Mouse (Mus musculus): ENCODE measurements around the gene Rhbdf1.

Gene Rhbdf1

DNA sequence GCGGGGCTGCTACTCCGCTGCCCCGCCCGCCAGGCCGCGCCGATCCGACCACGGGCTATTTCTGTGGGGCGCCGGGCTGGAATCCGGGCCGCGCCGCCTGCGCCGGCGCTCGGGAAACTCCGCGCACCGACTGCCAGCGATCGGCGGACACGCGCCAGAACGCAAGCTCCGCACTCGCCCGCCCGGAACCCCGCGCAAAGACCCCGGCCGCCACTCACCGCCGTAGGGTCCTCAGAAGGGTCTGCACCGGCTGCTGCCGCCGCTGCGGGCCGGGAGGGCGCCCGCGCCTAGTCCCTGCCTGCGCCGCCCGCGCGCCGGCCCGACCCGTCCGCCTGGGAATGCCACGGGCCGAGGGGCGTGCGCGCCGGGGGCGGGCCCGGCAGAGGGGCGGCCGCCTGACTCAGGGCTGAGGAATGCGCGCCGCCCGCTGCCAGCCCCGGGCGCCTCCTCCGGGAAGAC lies at the start of gene Rhbdf1:
Gene Rhbdf1 (minus strand): TSS at position 350 of the 459 bp plus-strand sequence.
- peak; percentile 98 for DNase-seq

DNA sequence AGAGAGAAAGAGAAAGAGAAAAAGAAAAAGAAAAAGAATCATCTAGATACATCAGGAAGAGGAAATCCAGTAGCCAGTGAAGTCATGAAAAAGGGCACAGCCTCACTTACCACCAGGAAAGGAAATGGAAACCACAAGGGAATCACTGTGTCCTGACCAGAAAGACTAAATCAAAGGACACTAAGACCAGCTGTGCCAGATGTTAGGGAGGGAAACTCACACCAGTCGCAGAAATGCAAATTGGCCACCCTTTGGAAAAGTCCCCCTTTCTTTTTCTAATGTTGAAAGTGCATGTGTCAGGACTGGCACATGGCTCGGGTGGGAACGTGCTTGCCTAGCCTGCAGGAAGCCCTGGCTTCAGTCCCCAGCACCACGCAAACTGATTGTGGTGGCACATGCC lies 49.1 kb upstream of the Rhbdf1 start:
- DNase-seq = peak; percentile 72

DNA sequence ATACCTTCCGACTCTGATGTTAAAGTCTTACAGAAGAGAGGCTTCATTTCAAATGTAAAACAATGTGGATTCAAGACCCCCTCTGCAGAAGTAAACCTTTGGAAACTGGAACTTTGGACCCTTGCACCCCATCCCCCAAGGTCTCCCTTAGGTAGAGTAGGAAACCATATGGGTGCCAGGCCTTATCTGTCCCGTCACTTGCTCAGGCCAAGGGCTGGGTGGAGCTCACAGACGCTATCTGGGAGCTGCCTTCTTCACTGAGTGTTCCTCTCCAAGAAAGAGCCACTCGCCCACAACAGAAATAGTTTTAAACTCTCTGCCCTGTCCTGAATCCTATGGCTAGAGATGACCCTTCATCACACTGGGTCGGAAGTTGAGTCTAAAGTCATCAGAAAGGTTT lies 46.9 kb upstream of the Rhbdf1 start:
- peak; percentile 75 for DNase-seq

DNA sequence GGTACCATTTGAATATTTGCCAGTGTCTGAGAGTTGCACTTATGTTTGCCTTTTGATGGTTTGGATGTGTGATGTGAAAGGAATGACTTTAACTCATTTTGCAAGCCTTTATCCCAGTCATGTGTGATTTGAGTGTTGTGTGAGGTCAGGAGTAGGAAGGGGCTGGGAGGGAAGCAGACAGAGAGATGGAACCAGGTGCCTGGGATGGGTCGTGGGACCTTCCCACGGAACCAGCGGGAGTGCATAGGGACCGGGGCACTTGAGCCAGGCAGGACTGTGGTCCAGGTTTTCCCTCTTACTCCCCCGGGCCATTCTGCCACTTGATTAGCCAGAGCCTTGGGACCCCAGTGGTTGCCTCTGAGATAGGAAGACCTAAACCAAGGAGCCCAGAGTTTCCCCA lies 45.9 kb upstream of the Rhbdf1 start:
- DNase-seq = peak; percentile 92

DNA sequence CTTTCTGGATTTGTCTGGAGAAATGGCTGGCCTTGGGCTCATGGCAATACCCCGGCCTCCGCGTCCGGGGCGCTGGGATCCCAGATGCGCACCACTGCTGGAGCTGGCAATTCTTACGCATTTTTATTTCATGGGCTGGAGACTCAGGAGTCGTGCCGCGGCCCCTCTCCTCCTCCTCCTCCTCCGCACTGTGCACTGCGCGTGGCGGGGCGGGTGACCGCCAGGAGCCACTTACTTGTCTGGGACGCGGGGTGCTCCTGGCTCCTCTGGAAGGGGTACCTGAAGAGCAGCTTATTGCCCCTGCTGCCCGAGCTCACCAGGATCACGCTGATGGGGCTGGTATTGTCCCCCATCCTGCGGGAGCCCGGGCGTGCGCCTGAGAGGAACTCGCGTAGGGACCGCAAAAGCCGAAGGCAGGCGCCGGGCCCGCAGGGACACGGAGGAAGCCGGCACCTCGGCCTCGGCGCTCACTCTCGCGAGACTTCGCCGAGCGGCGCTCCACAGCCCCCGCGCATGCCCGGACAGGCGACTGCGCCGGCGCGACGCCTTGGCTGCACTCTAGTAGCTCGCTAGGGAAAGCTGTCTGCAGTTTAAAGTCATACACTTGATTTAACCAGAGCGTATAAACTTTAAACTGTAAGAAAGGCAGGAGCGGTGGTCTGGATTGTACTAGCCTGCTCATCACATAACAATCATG lies 45.2 kb upstream of the Rhbdf1 start, which contains the start of gene Nprl3:
Gene Nprl3 (minus strand): TSS at position 520 of the 697 bp plus-strand sequence.
- peak; percentile 100 for DNase-seq

DNA sequence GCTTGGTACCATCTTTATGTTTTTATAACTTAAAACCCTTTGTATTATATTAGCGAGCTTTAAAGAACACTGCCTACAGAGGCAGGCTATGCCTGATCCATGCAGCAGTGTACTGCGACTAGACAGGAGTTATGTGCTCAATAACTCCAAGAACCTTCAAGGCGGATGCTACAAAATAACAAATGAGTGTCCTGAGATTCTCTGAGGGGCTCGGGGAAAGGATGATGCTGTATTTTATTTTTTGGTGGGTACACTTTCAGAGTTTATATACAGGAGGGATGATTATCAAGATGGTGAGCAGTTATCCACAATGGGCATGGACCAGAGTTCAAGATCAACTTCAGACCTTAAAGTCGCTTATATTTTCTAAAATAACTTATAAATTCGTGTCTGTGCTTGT lies 44.7 kb upstream of the Rhbdf1 start:
- no peak for DNase-seq

DNA sequence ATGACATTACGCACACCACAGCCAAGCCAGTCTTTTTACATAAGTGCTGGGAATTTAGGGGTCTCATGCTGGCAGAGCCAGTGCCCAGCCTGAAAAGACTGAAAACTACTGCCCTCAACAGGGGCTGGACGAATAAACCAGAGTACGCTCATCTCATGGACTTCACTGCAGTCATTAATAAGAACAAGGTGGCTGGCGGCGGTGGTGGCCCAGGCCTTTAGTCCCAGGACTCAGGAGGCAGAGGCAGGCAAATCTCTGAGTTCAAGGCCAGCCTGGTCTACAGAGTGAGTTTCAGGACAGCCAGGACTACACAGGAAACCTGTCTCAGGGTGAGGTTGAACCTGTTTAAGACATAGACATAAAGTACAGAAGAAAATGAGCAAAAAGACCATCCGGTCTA lies 44.1 kb upstream of the Rhbdf1 start:
- DNase-seq = no peak

- DNase-seq = no peak
Measured at GRCm38 (mm10) chr11:32265117-32265738, 43.1 kb upstream of the Rhbdf1 start.

GRCm38 (mm10) chr11:32262674-32263415 lies 40.7 kb upstream of the Rhbdf1 start:
- no peak for DNase-seq

DNA sequence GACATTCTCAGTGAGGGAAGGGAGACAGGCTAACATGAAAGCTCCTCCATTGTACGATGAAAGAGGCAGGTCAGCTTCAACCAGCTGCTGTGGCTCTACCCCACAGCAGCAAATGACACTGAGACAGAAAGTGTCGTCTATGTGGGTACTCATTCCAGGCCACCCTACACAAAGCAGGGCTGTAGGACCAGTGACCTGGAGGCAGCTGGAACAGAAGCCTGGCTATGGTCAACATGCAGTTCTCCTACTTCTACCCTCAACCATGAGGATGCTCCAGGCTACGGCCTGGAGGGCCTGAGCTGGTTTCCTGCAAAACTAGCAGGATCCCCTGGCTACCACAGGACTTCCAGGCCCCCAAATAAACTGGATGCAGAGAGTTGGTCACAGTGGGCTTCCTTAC lies 34.5 kb upstream of the Rhbdf1 start:
- no peak for DNase-seq

- peak; percentile 42 for DNase-seq
Measured at GRCm38 (mm10) chr11:32256146-32256545, 34.0 kb upstream of the Rhbdf1 start.

DNA sequence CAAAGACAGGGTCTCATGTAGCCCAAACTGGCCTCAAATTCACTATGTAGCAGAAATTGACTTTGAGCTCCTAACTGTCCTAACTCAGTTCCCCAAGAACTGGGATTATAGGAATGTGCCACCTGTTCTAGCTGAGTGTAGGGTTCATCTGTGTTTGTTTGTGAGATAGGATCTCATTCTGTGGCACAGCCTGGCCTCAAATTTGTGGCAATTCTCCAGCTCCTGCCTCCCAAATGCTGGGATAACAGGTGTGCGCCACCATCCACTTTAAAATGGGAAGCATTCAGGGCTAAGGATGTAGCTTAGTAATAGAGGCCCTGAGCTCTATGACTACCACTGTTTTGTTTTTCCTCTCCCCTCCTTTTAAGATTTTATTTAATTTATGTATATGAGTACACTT lies 31.0 kb upstream of the Rhbdf1 start:
- peak; percentile 76 for DNase-seq

DNA sequence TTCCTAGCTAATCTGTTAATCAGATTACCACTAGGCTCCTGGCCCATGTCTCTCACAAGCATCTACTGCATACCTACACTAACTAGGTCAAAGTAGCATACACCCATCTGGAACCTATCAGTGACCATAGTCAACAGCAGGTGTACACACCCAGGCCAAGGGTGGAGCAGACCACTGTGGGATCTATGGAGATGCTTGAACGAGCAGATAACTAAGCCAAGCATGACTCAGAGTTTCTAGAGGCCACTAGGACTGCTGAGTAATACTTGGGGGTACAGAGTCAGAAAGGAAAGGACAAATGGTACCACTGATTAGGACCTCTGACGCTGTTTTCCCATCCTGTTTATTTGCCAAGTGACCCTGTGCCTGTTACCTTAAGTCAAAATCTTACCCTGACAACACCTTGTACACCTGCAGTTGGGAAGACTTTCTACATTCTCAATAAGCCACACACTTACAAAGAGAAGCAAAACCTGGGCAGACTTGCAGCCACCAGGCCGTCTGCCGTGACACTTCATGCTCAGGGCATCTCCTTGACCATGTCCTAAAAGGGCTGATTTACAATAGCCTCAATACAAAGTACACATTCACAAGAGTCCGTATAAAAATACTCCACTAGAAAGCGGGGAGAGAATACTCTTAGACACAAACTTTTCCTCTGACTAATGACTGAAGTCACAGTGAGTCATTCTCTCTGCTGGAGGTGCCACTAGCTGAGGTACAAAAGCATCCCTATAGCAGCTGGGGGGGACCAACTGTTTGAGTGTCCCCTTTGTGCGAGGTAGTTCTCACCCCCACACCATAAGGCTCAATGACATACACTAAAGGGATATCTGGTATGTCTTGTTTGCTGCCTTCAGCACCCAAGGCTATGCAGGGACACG lies 29.0 kb upstream of the Rhbdf1 start:
- DNase-seq = peak; percentile 79

GRCm38 (mm10) chr11:32248350-32248749 lies 26.2 kb upstream of the Rhbdf1 start:
- peak; percentile 57 for DNase-seq

- DNase-seq = no peak
Measured at GRCm38 (mm10) chr11:32247068-32247467, 25.0 kb upstream of the Rhbdf1 start.

DNA sequence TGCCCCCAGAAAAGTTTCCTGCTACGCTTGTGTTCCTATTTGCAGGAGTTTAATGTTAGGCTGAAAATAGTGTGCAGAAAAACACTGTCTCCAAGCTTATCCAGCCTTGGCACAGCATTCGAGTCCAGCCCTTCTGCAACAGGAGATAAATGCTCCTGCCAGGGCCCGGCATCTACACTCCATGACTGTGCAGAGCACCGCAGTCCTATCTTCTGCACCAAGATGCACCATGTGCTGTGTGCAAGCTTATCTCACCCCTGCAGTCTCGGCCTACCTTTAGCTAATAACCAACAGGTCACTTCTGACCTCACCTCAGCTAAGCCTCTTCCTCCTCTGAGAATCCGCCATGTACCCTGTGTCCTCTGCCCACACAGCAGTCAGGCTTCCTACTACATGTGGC lies 23.5 kb upstream of the Rhbdf1 start:
- DNase-seq = no peak

DNA sequence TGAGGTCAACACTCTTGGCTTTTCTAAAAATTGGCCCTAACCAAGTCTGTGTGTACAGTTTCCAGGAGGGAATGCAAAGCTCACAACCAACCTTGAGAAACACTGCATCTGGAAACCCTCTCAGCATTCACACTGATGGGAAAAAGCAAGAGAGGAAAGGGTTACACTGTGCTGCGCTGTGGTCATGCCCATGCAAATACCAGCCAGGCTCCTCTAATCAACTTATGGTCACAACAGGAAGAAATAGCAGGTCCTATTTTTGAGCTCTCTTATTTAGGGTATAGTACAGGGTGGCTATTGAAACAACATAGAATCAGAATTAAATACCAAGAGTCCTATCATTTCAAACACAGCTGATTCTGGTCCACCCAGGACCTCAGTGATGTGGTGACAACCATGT lies 22.5 kb upstream of the Rhbdf1 start:
- no peak for DNase-seq

DNA sequence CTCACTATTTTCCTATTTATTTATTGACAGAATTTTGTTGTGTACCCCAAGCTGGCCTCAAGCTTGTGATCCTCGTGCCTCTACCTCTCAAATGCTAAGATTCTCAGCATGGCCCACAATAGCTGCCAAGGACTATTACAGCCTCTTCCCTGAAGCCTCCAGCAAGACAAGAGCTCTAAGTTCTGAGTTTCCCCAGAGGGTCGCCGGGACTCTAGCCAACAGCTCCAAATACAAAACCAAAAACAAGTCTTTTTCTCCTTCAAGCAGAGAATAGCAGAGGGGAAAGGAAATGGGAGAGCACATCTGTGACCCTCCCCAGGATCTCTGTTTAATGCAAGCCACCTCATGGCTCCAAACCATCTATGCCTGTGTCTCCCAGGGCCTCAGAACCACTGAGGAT lies 22.0 kb upstream of the Rhbdf1 start:
- DNase-seq = peak; percentile 94

- peak; percentile 95 for DNase-seq
Measured at GRCm38 (mm10) chr11:32243205-32243955, 21.3 kb upstream of the Rhbdf1 start.

DNA sequence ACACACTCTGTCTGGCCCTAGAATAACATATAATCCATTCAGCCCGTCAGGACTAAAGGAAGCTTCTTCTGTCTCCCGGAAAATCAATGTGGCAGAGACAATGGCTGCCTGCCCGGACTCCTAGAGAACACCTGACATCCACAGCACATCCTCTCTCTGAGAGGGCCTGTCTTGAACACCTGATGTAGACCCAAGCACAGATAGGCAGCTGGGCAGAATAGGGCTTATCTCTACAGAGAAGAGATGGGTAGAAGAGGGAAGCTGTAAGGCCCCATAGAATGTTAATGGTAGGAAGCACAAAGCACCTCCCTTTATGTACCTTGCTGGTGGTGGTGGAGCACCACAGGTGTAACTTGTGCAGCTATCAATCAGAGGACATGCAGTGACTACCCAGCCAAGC lies 20.1 kb upstream of the Rhbdf1 start:
- no peak for DNase-seq

DNA sequence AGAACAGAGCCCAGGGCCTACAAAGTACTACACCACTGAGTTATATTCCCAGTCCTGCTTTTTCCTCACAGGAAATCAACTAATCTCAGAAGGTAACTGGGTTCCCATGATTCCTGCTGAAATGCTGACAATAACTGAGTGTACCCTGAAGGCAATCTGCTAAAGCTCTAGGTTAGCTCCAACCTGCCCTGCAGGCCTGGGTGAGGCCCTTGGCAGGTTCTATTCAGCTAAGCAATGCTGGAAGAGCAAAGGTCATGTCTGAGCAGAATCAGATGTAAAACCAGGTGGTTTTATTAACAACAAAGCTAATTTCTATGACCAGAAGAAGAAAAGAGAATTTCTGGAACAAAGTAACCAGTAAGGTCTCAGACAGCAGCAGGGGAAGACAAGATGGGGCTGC lies 19.3 kb upstream of the Rhbdf1 start:
- DNase-seq = no peak
